Mouse (Mus musculus) embryonic fibroblast, embryonic 13.5 days (primary cell): ENCODE measurements at regions not wholly inside any gene's neighbourhood (a gene's known extent, or its start where the extent isn't known, plus 50 kb on each side); places are given as distances from the start of the nearest gene placed in this dataset.

Source experiments
- CTCF ChIP-seq: IDR thresholded peaks from 2 replicates; pipeline ENCODE4 v1.5.1; 2011; ENCODE audit warnings: mild to moderate bottlenecking, control low read depth, low read length, moderate library complexity, borderline replicate concordance; ENCODE audit not compliant: insufficient read depth
- POLR2A ChIP-seq: IDR thresholded peaks from 2 replicates; pipeline ENCODE4 v1.6.1; 2011; ENCODE audit warnings: low read depth, mild to moderate bottlenecking, control low read depth, low read length, moderate library complexity

GRCm38 (mm10) chr12:10480781-10481180 is 90.2 kb downstream of the Rdh14 start:
- TF ChIP-seq POLR2A (no peak), CTCF (no peak)
